Mouse (Mus musculus) myocyte (in vitro differentiated cells): Measurements from ENCODE around the gene Bmpr2. TPM values are rescaled to one million over a fixed set of nuclear protein-coding genes. Genes with fewer than 3 reads are reported as not detected.

Experiments
- H3K27me3 ChIP-seq: one replicate; pipeline ENCODE4 v1.6.1; 2011; ENCODE audit not compliant: control insufficient read depth, insufficient read depth, insufficient read length
- H3K36me3 ChIP-seq: one replicate; pipeline ENCODE4 v1.6.1; 2011; ENCODE audit not compliant: control insufficient read depth, insufficient read depth
- H3K4me2 ChIP-seq: one replicate; pipeline ENCODE4 v1.6.1; 2011; ENCODE audit warnings: low read depth, control low read depth
- H3K4me3 ChIP-seq: one replicate; pipeline ENCODE4 v1.5.1; 2011; ENCODE audit warnings: mild to moderate bottlenecking, control low read depth, moderate library complexity
- H3K79me2 ChIP-seq: one replicate; pipeline ENCODE4 v1.6.1; 2011; ENCODE audit not compliant: control insufficient read depth, insufficient read depth
- H3ac ChIP-seq: one replicate; pipeline ENCODE4 v1.6.1; 2011; ENCODE audit not compliant: control insufficient read depth, insufficient read length
- CEBPB ChIP-seq: IDR thresholded peaks from 2 replicates; pipeline ENCODE4 v1.6.1; 2011; ENCODE audit warnings: mild to moderate bottlenecking, moderate library complexity; ENCODE audit not compliant: poor library complexity, insufficient read depth, severe bottlenecking
- E2F4 ChIP-seq: IDR thresholded peaks from one replicate; pipeline ENCODE4 v1.6.1; 2011; ENCODE audit warnings: mild to moderate bottlenecking, control low read depth, moderate library complexity; ENCODE audit not compliant: insufficient read depth
- MAX ChIP-seq: IDR thresholded peaks from one replicate; pipeline ENCODE4 v1.6.1; 2011; ENCODE audit warnings: low read depth, mild to moderate bottlenecking, control low read depth
- MYOD1 ChIP-seq, 3 experiments: IDR thresholded peaks; one replicate each; pipeline ENCODE4 v1.6.1; 2011; ENCODE audit warnings: control low read depth in 2 of 3, low read depth in 2 of 3, mild to moderate bottlenecking in 2 of 3, moderate library complexity in 1 of 3; ENCODE audit not compliant: insufficient read length in 2 of 3, control insufficient read depth in 1 of 3
- MYOG ChIP-seq, 3 experiments: IDR thresholded peaks; one replicate each; pipeline ENCODE4 v1.6.1; 2011; ENCODE audit warnings: control low read depth in 2 of 3, low read depth in 2 of 3, mild to moderate bottlenecking in 2 of 3; ENCODE audit not compliant: insufficient read length in 2 of 3, control insufficient read depth in 1 of 3, insufficient read depth in 1 of 3
- POLR2A ChIP-seq: IDR thresholded peaks from one replicate; pipeline ENCODE4 v1.6.1; 2011; ENCODE audit warnings: low read depth, mild to moderate bottlenecking, control low read depth, moderate library complexity; ENCODE audit not compliant: insufficient read length
- POLR2AphosphoS2 ChIP-seq: IDR thresholded peaks from one replicate; pipeline ENCODE4 v1.6.1; 2011; ENCODE audit warnings: low read depth, control low read depth; ENCODE audit not compliant: insufficient read length
- REST ChIP-seq: IDR thresholded peaks from one replicate; pipeline ENCODE4 v1.6.1; 2011; ENCODE audit warnings: mild to moderate bottlenecking, control low read depth, moderate library complexity; ENCODE audit not compliant: insufficient read depth, insufficient read length
- SRF ChIP-seq: IDR thresholded peaks from one replicate; pipeline ENCODE4 v1.6.1; 2011; ENCODE audit warnings: low read depth; ENCODE audit not compliant: control insufficient read depth, insufficient read length
- TCF12 ChIP-seq: IDR thresholded peaks from one replicate; pipeline ENCODE4 v1.6.1; 2011; ENCODE audit warnings: mild to moderate bottlenecking, control low read depth; ENCODE audit not compliant: poor library complexity, insufficient read depth, severe bottlenecking
- TCF3 ChIP-seq: IDR thresholded peaks from one replicate; pipeline ENCODE4 v1.6.1; 2011; ENCODE audit warnings: low read depth, control low read depth; ENCODE audit not compliant: insufficient read length
- USF1 ChIP-seq: IDR thresholded peaks from one replicate; pipeline ENCODE4 v1.6.1; 2011; ENCODE audit warnings: low read depth, mild to moderate bottlenecking, control low read depth, moderate library complexity
- polyA plus RNA-seq: library from polyadenylated mRNA; unstranded; fragments of >200 nt; fragmentation: generic; extraction: Trizol; gene quantifications from one replicate; pipeline ENCODE4 v1.2.1, GENCODE M21; 2012; ENCODE audit warnings: missing spikeins

Bmpr2 gene
- polyA plus RNA-seq, 1 experiment: 5.1 TPM

GRCm38 (mm10) chr1:59755298-59755697, 7.9 kb upstream of the Bmpr2 start:
- H3ac ChIP-seq: no peak overlapping the region
- no peaks in the 10 kb centered on the region for H3K36me3 ChIP-seq
- no peak overlapping the region for H3K4me3 ChIP-seq
- H3K27me3 ChIP-seq: no peaks in the 10 kb centered on the region
- H3K79me2 ChIP-seq: no peaks in the 10 kb centered on the region
- H3K4me2 ChIP-seq: no peak overlapping the region
- TF ChIP-seq MAX (no peak), USF1 (no peak), POLR2AphosphoS2 (no peak), E2F4 (no peak), CEBPB (no peak), SRF (no peak), TCF3 (no peak), MYOD1 (IDR thresholded peaks at IDR 0.05; ENCODE audit: control insufficient read depth in 1 of 3, insufficient read length in 2 of 3, low read depth in 2 of 3) (no peak), POLR2A (no peak), TCF12 (no peak), REST (no peak), MYOG (IDR thresholded peaks at IDR 0.05; ENCODE audit: control insufficient read depth in 1 of 3, insufficient read depth in 1 of 3, insufficient read length in 2 of 3, low read depth in 2 of 3) (no peak)

GRCm38 (mm10) chr1:59758325-59758724, 4.9 kb upstream of the Bmpr2 start:
- Histone ChIP-seq H3K4me2 (no peak overlapping the region), H3K27me3 (no peaks in the 10 kb centered on the region), H3K36me3 (no peaks in the 10 kb centered on the region), H3K4me3 (no peak overlapping the region), H3K79me2 (no peaks in the 10 kb centered on the region), H3ac (no peak overlapping the region)
- TF ChIP-seq MYOG (IDR thresholded peaks at IDR 0.05; ENCODE audit: control insufficient read depth in 1 of 3, insufficient read depth in 1 of 3, insufficient read length in 2 of 3, low read depth in 2 of 3): no peak
- TF ChIP-seq E2F4: no peak
- TF ChIP-seq USF1: no peak
- no peak for TF ChIP-seq SRF
- TF ChIP-seq POLR2AphosphoS2: no peak
- no peak for TF ChIP-seq CEBPB
- TF ChIP-seq POLR2A: no peak
- no peak for TF ChIP-seq MAX
- TF ChIP-seq REST: no peak
- no peak for TF ChIP-seq TCF3
- no peak for TF ChIP-seq MYOD1 (IDR thresholded peaks at IDR 0.05; ENCODE audit: control insufficient read depth in 1 of 3, insufficient read length in 2 of 3, low read depth in 2 of 3)
- TF ChIP-seq TCF12: no peak

GRCm38 (mm10) chr1:59762208-59762607, 992 bp upstream of the Bmpr2 start:
- no peaks in the 10 kb centered on the region for H3K27me3 ChIP-seq
- H3ac ChIP-seq: peak overlapping the region; percentile 78
- H3K36me3 ChIP-seq: no peaks in the 10 kb centered on the region
- H3K79me2 ChIP-seq: peaks cover 35% of the 10 kb centered on the region
- peak overlapping the region; percentile 99 for H3K4me2 ChIP-seq
- peak overlapping the region; percentile 97 for H3K4me3 ChIP-seq
- TF ChIP-seq E2F4 (no peak), MYOG (IDR thresholded peaks at IDR 0.05; ENCODE audit: control insufficient read depth in 1 of 3, insufficient read depth in 1 of 3, insufficient read length in 2 of 3, low read depth in 2 of 3) (no peak), USF1 (no peak), MYOD1 (IDR thresholded peaks at IDR 0.05; ENCODE audit: control insufficient read depth in 1 of 3, insufficient read length in 2 of 3, low read depth in 2 of 3) (no peak), CEBPB (no peak), TCF12 (no peak), POLR2A (no peak), SRF (no peak), REST (no peak), MAX (no peak), POLR2AphosphoS2 (no peak), TCF3 (no peak)

- peak overlapping the region; percentile 97 for H3K4me3 ChIP-seq
- H3K36me3 ChIP-seq: no peaks in the 10 kb centered on the region
- TF ChIP-seq MYOG (IDR thresholded peaks at IDR 0.05; ENCODE audit: control insufficient read depth in 1 of 3, insufficient read depth in 1 of 3, insufficient read length in 2 of 3, low read depth in 2 of 3): no peak
- TF ChIP-seq TCF12: no peak
- no peak for TF ChIP-seq POLR2AphosphoS2
- no peak for TF ChIP-seq E2F4
- TF ChIP-seq POLR2A: no peak
- no peak for TF ChIP-seq MYOD1 (IDR thresholded peaks at IDR 0.05; ENCODE audit: control insufficient read depth in 1 of 3, insufficient read length in 2 of 3, low read depth in 2 of 3)
- TF ChIP-seq TCF3: no peak
- TF ChIP-seq SRF: no peak
- no peak for TF ChIP-seq MAX
- no peak for TF ChIP-seq REST
- TF ChIP-seq USF1: no peak
- TF ChIP-seq CEBPB: no peak
- peak overlapping the region; percentile 99 for H3K4me2 ChIP-seq
- H3K79me2 ChIP-seq: peaks cover 40% of the 10 kb centered on the region
- H3K27me3 ChIP-seq: no peaks in the 10 kb centered on the region
- peak overlapping the region; percentile 78 for H3ac ChIP-seq
These were observed 493 bp upstream of the Bmpr2 start for GRCm38 (mm10) chr1:59762651-59763163.
